Mouse (Mus musculus) gonadal fat pad, adult 2 months (tissue): ENCODE data around the gene Rfx4. TPM values are rescaled to one million over a fixed set of nuclear protein-coding genes. Genes with fewer than 3 reads are reported as not detected.

Experiments
- polyA plus RNA-seq: library from polyadenylated mRNA; depleted of rRNA; stranded (reverse); fragments of >200 nt; gene quantifications from 2 replicates; pipeline ENCODE4 v1.2.3, GENCODE M21; 2012; rRNA removed

Rfx4 gene
- polyA plus RNA-seq, 1 experiment: 0.30 TPM

Other genes with a start within 250 kb of the Rfx4 start
- 18.9 and 24.3 TPM in 2 replicates for gene Ckap4, start 222.0 kb upstream of the Rfx4 start, polyA plus RNA-seq
- 36.2 and 49.7 TPM in 2 replicates for gene Tcp11l2, start 179.4 kb upstream of the Rfx4 start, polyA plus RNA-seq
- 8.2 and 8.3 TPM in 2 replicates for gene Polr3b, start 133.8 kb upstream of the Rfx4 start, polyA plus RNA-seq
- 15.1 and 18.5 TPM in 2 replicates for gene Ric8b, start 161.6 kb downstream of the Rfx4 start, polyA plus RNA-seq